Mouse (Mus musculus): ENCODE data around the gene Snd1.

DNA sequence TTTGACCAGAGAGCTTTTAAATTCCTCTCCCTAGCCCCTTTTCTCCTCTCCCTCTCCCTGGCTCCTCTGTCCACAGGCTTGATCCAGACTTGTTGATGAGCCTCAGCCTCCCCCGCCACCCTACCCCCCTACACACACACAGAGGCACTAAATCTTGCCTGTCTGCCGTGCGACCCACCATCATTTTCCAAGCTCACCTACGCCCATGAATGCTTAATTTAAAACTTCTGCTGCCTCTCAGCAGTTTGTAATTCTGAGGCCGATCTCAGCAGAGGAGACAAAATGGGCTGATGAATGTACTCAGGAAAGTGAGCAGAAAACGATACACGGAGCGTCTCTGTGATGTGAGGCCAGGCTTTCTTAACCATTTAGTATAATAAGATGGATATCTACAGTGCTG lies 379.7 kb downstream of the Snd1 start:
- TF ChIP-seq CTCF (IDR thresholded peaks at IDR 0.05) (no peak), EP300 (IDR thresholded peaks at IDR 0.05) (no peak)

Measured in lung, postnatal 0 days (tissue).